Mouse (Mus musculus) frontal cortex, postnatal 10 days (tissue): ENCODE measurements around the gene Kif1bp.

Experiments used
- DNase-seq, 2 experiments: peaks; one replicate each; pipeline ENCODE4 v3.0.0; 2022; ENCODE audit warnings: low spot score in 2 of 2, mixed read lengths in 1 of 2

Gene Kif1bp

GRCm38 (mm10) chr10:62556558-62556901 lies 21.7 kb downstream of the Kif1bp start:
- no peak for DNase-seq

GRCm38 (mm10) chr10:62555705-62556557 lies 22.3 kb downstream of the Kif1bp start:
- no peak for DNase-seq

GRCm38 (mm10) chr10:62553611-62554091 lies 24.6 kb downstream of the Kif1bp start:
- DNase-seq, result no peak

GRCm38 (mm10) chr10:62550787-62551300 lies 27.4 kb downstream of the Kif1bp start:
- no peak for DNase-seq

- peak in 1 of 2 experiments; percentile 42 for DNase-seq
Measured at GRCm38 (mm10) chr10:62549523-62550166, 28.6 kb downstream of the Kif1bp start.

GRCm38 (mm10) chr10:62546441-62546840 lies 31.8 kb downstream of the Kif1bp start:
- DNase-seq, result no peak

GRCm38 (mm10) chr10:62545759-62546158 lies 32.5 kb downstream of the Kif1bp start:
- DNase-seq, result no peak

- DNase-seq, result no peak
Measured at GRCm38 (mm10) chr10:62544316-62544715, 33.9 kb downstream of the Kif1bp start.

- DNase-seq, result no peak
Measured at GRCm38 (mm10) chr10:62543399-62543808, 34.9 kb downstream of the Kif1bp start.

GRCm38 (mm10) chr10:62542928-62543327 lies 35.3 kb downstream of the Kif1bp start:
- DNase-seq, result no peak

GRCm38 (mm10) chr10:62542507-62542906 lies 35.8 kb downstream of the Kif1bp start:
- no peak for DNase-seq

GRCm38 (mm10) chr10:62541499-62541898 lies 36.8 kb downstream of the Kif1bp start:
- no peak for DNase-seq

GRCm38 (mm10) chr10:62540800-62541199 lies 37.5 kb downstream of the Kif1bp start:
- no peak for DNase-seq

GRCm38 (mm10) chr10:62534509-62534908 lies 43.7 kb downstream of the Kif1bp start:
- no peak for DNase-seq

- no peak for DNase-seq
Measured at GRCm38 (mm10) chr10:62532832-62533231, 45.4 kb downstream of the Kif1bp start.

- no peak for DNase-seq
Measured at GRCm38 (mm10) chr10:62530183-62530582, 48.1 kb downstream of the Kif1bp start.

- no peak for DNase-seq
Measured at GRCm38 (mm10) chr10:62527351-62527750, 50.9 kb downstream of the Kif1bp start, which contains the start of gene Srgn. TSS of gene Srgn (minus strand) at chr10:62527451.

- DNase-seq, result no peak
Measured at GRCm38 (mm10) chr10:62522346-62522950, 55.8 kb downstream of the Kif1bp start.

- DNase-seq, result no peak
Measured at GRCm38 (mm10) chr10:62521763-62522162, 56.5 kb downstream of the Kif1bp start.

- no peak for DNase-seq
Measured at GRCm38 (mm10) chr10:62520911-62521310, 57.3 kb downstream of the Kif1bp start.

- no peak for DNase-seq
Measured at GRCm38 (mm10) chr10:62517511-62517910, 60.7 kb downstream of the Kif1bp start.

GRCm38 (mm10) chr10:62512855-62513254 lies 65.4 kb downstream of the Kif1bp start:
- no peak for DNase-seq
